Mouse (Mus musculus): ENCODE data around the gene Pnck. TPM values are rescaled to one million over a fixed set of nuclear protein-coding genes. Genes with fewer than 3 reads are reported as not detected.

The Pnck gene
- polyA plus RNA-seq (2012; rRNA removed; ENCODE audit: low replicate concordance) = 3.1 and 7.9 TPM in 2 replicates

DNA sequence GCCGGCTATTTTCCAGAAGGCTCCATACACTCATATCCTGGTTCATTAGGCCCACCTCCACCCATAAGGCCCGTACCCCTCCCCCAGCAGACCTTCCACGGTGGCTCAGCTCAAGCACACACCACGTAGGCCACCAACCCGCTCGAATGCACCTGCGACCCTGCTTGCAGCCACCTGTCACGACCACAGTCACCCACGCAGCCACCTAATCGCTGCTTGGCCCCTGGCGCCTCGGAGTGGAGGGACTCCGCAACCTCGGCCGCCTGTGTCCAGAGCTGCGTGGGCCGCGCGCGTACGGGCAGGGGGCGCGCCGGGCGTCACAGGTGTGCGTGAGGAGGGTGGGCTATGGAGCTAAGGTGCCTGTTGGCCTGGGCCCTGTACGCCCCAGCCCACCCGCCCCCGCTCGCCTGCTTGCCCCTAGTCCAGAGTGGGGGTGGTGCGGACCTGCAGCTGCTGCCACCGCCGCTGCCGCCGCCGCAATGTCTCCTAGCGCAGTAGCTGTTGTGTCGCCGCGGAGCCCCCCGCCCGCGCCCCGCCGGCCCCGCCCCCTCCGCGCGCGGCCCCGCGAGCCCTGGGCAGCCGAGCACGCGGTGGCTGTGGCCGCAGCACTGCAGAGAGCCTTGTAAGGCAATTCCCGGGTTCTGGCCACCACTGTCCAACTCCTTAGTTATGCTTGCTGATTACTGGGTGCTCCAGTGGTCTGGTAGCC, at the start of gene Pnck:
Pnck (minus strand) TSS at position 543 of the 709 bp plus-strand sequence.

DNA sequence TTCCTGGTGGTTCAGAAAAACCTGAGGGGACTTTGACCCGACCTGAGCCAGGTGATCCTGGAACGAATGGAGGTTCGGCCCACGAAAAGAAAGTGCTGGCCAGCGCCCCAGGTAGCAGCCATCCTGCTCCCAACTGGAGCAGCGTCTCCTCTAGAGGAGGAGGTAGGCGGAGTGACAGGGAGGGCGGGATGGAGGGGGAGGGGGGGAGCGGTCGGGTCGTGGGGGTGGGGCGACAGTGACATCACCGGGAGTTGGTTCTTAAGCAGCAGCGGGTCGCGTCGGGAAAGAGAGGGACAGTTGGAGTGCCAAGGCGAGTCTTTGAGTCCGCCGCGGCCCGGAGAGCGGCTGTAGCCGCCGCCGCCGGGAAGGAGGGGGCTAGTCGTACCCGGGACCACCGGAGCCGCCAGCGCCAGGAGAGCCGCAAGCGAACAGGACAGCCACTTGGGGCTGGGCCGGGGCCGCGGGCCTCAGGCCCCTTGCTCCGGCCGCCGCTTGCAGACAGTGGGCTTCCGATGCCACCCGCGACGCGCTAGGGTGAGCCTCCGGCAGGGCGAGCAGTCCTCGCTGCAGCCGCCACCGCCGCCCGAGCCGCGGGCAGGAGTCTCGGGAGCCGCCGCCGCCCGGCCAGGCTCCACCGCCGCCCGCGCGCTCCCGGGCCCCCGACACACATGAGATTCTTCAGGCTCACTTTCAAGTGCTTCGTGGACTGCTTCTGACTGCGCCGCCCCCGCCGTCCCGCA, 13.1 kb upstream of the Pnck start, which contains the start of gene Slc6a8:
Slc6a8 (plus strand) TSS at position 272 of the 740 bp plus-strand sequence.

DNA sequence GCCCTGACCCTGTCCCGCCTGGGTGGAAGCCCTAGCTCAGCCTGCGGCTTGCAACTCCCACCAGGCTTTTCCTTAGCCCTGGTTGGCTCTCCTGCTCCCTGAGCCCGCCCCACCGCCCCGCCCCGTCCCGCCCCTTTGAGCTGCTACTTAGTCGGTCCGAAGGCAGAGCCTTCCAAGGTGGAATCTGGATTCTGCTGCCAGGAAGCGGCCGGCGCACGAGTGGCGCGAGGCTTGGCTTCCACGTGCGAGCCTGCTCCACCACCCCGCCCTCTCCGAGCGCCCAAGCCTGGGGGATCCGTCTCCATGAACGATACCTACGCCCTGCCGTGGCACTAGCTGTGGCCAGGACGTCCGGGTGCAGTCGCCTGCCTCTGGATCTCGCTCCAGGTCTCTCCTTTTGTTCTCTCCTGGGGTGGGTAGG, 20.7 kb downstream of the Pnck start, which contains the start of gene Dusp9:
Dusp9 (plus strand) TSS at position 165 of the 421 bp plus-strand sequence.

Other genes with a start within 250 kb of the Pnck start
- gene Zfp92, start 249.0 kb downstream of the Pnck start, polyA plus RNA-seq (2012; rRNA removed; ENCODE audit: low replicate concordance) = 0.05 and 0.07 TPM in 2 replicates
- 1.1 and 3.4 TPM in 2 replicates for gene Trex2, start 224.8 kb downstream of the Pnck start, polyA plus RNA-seq (2012; rRNA removed; ENCODE audit: low replicate concordance)
- gene Haus7, start 201.1 kb downstream of the Pnck start, polyA plus RNA-seq (2012; rRNA removed; ENCODE audit: low replicate concordance) = 23.8 and 32.0 TPM in 2 replicates
- 209 and 447 TPM in 2 replicates for gene Bgn, start 176.5 kb downstream of the Pnck start, polyA plus RNA-seq (2012; rRNA removed; ENCODE audit: low replicate concordance)
- 0.72 TPM in 1 of 2 replicates, not detected in the other for gene Atp2b3, start 157.0 kb downstream of the Pnck start, polyA plus RNA-seq (2012; rRNA removed; ENCODE audit: low replicate concordance)
- 1.2 and 1.8 TPM in 2 replicates for gene Dusp9, start 20.7 kb downstream of the Pnck start, polyA plus RNA-seq (2012; rRNA removed; ENCODE audit: low replicate concordance)
- gene Slc6a8, start 13.0 kb upstream of the Pnck start, polyA plus RNA-seq (2012; rRNA removed; ENCODE audit: low replicate concordance) = 32.4 and 66.4 TPM in 2 replicates
- 52.1 and 145 TPM in 2 replicates for gene Bcap31, start 56.1 kb upstream of the Pnck start, polyA plus RNA-seq (2012; rRNA removed; ENCODE audit: low replicate concordance)
- gene Abcd1, start 56.5 kb upstream of the Pnck start, polyA plus RNA-seq (2012; rRNA removed; ENCODE audit: low replicate concordance) = 54.7 and 56.8 TPM in 2 replicates
- 1.1 and 2.1 TPM in 2 replicates for gene Plxnb3, start 97.0 kb upstream of the Pnck start, polyA plus RNA-seq (2012; rRNA removed; ENCODE audit: low replicate concordance)
- gene Srpk3, start 114.3 kb upstream of the Pnck start, polyA plus RNA-seq (2012; rRNA removed; ENCODE audit: low replicate concordance) = 33.8 and 40.9 TPM in 2 replicates
- gene Idh3g, start 126.8 kb upstream of the Pnck start, polyA plus RNA-seq (2012; rRNA removed; ENCODE audit: low replicate concordance) = 290 and 957 TPM in 2 replicates
- gene Ssr4, start 126.9 kb upstream of the Pnck start, polyA plus RNA-seq (2012; rRNA removed; ENCODE audit: low replicate concordance) = 196 and 219 TPM in 2 replicates
- 1.9 and 2.8 TPM in 2 replicates for gene Pdzd4, start 164.9 kb upstream of the Pnck start, polyA plus RNA-seq (2012; rRNA removed; ENCODE audit: low replicate concordance)
- gene Avpr2, start 232.0 kb upstream of the Pnck start, polyA plus RNA-seq (2012; rRNA removed; ENCODE audit: low replicate concordance) = not detected in 2 replicates
- 3.8 and 4.2 TPM in 2 replicates for gene L1cam, start 236.0 kb upstream of the Pnck start, polyA plus RNA-seq (2012; rRNA removed; ENCODE audit: low replicate concordance)